Mouse (Mus musculus) heart, embryonic 14.5 days (tissue): Measurements from ENCODE around the gene Baz2b. TPM values are rescaled to one million over a fixed set of nuclear protein-coding genes. Genes with fewer than 3 reads are reported as not detected.

ENCODE experiments used
- ATAC-seq: fragments of 200-750 bp; cut with Nextera tagmentation; 2 replicates; pipeline ENCODE4 v1.8.0; 2017; ENCODE audit warnings: low read depth, moderate TSS enrichment; ENCODE audit not compliant: insufficient number of reproducible peaks, insufficient read depth, low FRiP score
- H3K27ac ChIP-seq, 2 experiments: fragments of 200-500 bp in 1 of 2; fragments of 300-500 bp in 1 of 2; sonication (generic) in 1 of 2; replicated peaks in 1 of 2; 2 replicates each; pipeline ENCODE4 v1.5.1; 2012 to 2014; ENCODE audit warnings: low read depth in 2 of 2, low read length in 2 of 2, control low read depth in 1 of 2, mild to moderate bottlenecking in 1 of 2, mixed read lengths in 1 of 2; ENCODE audit not compliant: control insufficient read depth in 1 of 2, insufficient read depth in 1 of 2
- H3K27me3 ChIP-seq: fragments of 300-500 bp; sonication (generic); 2 replicates; pipeline ENCODE4 v1.6.1; 2014; ENCODE audit warnings: mild to moderate bottlenecking, low read length, control low read depth; ENCODE audit not compliant: control insufficient read depth, insufficient read depth
- H3K36me3 ChIP-seq: fragments of 300-500 bp; sonication (generic); 2 replicates; pipeline ENCODE4 v1.6.1; 2014; ENCODE audit warnings: mild to moderate bottlenecking, control low read depth, low read length, mixed read lengths; ENCODE audit not compliant: control insufficient read depth, insufficient read depth
- H3K4me1 ChIP-seq, 2 experiments: fragments of 200-500 bp in 1 of 2; fragments of 300-500 bp in 1 of 2; sonication (generic) in 1 of 2; 2 replicates each; pipeline ENCODE4 v1.6.1; 2012 to 2014; ENCODE audit warnings: low read length in 2 of 2, control low read depth in 1 of 2, mixed read lengths in 1 of 2; ENCODE audit not compliant: control insufficient read depth in 2 of 2, insufficient read depth in 2 of 2
- H3K4me2 ChIP-seq: fragments of 300-500 bp; sonication (generic); 2 replicates; pipeline ENCODE4 v1.6.1; 2014; ENCODE audit warnings: mild to moderate bottlenecking, low read length
- H3K4me3 ChIP-seq, 2 experiments: fragments of 200-500 bp in 1 of 2; fragments of 300-500 bp in 1 of 2; sonication (generic) in 1 of 2; 2 replicates each; pipeline ENCODE4 v1.5.1; 2012 to 2014; ENCODE audit warnings: low read length in 2 of 2, mild to moderate bottlenecking in 2 of 2, control low read depth in 1 of 2, low read depth in 1 of 2, moderate library complexity in 1 of 2; ENCODE audit not compliant: control insufficient read depth in 1 of 2, insufficient read depth in 1 of 2
- H3K9ac ChIP-seq: fragments of 300-500 bp; sonication (generic); 2 replicates; pipeline ENCODE4 v1.6.1; 2014; ENCODE audit warnings: mild to moderate bottlenecking, low read length
- H3K9me3 ChIP-seq: fragments of 300-500 bp; sonication (generic); 2 replicates; pipeline ENCODE4 v1.6.1; 2016; ENCODE audit warnings: low read length, control low read depth; ENCODE audit not compliant: control insufficient read depth
- WGBS: fragments of 180-500 bp; shearing (Covaris S2); extraction: QIAGEN DNeasy Blood & Tissue Kit; methylation state at CpG from one replicate; pipeline ENCODE4 v1.1.7; 2014; 5-methylcytosine and 5-hydroxymethylcytosine counted together
- polyA plus RNA-seq: library from polyadenylated mRNA; unstranded; fragments of >200 nt; fragmentation: Nextera tagmentation; extraction: Ambion mirVana; gene quantifications from 2 replicates; pipeline ENCODE4 v1.2.1, GENCODE M21; 2014

Gene Baz2b
- polyA plus RNA-seq, 1 experiment from 2014 or later = 54.5 TPM

GRCm38 (mm10) chr2:59882742-59883281 is 326.8 kb downstream of the Baz2b start:
- 60% methylated on average over 8 of the region's 8 CpGs for WGBS
- Histone ChIP-seq H3K9me3 (0 out of 2 replicates have a peak, but pooled peaks cover 2% of the 10 kb centered on the region), H3K27me3 (no peaks in the 10 kb centered on the region), H3K27ac (no peak overlapping the region), H3K4me1 (peaks cover 3 to 8% of the 10 kb centered on the region in 2 experiments; a peak in 3 of 4 replicates), H3K4me3 (peak overlapping the region; percentile 89 to 95), H3K4me2 (peak overlapping the region; percentile 71), H3K36me3 (peaks cover 5% of the 10 kb centered on the region; the same call in 1 of the 2 replicates), H3K9ac (peak overlapping the region; percentile 89)
- ATAC-seq = peak; percentile 0; the same call in 1 of the 2 replicates

- 0 out of 2 replicates have a peak, but pooled peaks cover 2% of the 10 kb centered on the region for H3K9me3 ChIP-seq
- peak within 1 kb of the TSS; percentile 89 for H3K9ac ChIP-seq
Measured at GRCm38 (mm10) chr2:59881831-59882741, 327.6 kb downstream of the Baz2b start, which contains the start of gene Wdsub1. Gene Wdsub1, minus strand, starts transcription at chr2:59882591.

GRCm38 (mm10) chr2:59881404-59881803 is 328.2 kb downstream of the Baz2b start:
- ATAC-seq = no peak
- Histone ChIP-seq H3K4me3 (peak overlapping the region; percentile 89 to 95), H3K36me3 (peaks cover 5% of the 10 kb centered on the region; the same call in 1 of the 2 replicates), H3K4me2 (peak overlapping the region; percentile 71), H3K4me1 (peaks cover 3 to 8% of the 10 kb centered on the region in 2 experiments; a peak in 3 of 4 replicates), H3K9me3 (0 out of 2 replicates have a peak, but pooled peaks cover 2% of the 10 kb centered on the region), H3K9ac (peak overlapping the region; percentile 89), H3K27ac (peak overlapping the region; percentile 78 to 85; a peak in 3 of 4 replicates), H3K27me3 (no peaks in the 10 kb centered on the region)
- WGBS = 31% methylated on average over 6 of the region's 6 CpGs

More at GRCm38 (mm10) chr2:59881831-59882741, 327.6 kb downstream of the Baz2b start, which contains the start of gene Wdsub1:
- Histone ChIP-seq H3K27ac (peak within 1 kb of the TSS; percentile 78 to 85), H3K4me3 (peak within 1 kb of the TSS; percentile 89 to 95), H3K4me1 (peaks cover 3 to 8% of the 10 kb centered on the region in 2 experiments; a peak in 3 of 4 replicates), H3K4me2 (peak within 1 kb of the TSS; percentile 71), H3K36me3 (peaks cover 5% of the 10 kb centered on the region; the same call in 1 of the 2 replicates), H3K27me3 (no peaks in the 10 kb centered on the region)
- 4% methylated on average over 55 of the region's 57 CpGs for WGBS
- peak; percentile 97 for ATAC-seq

GRCm38 (mm10) chr2:59878221-59878620 is 331.4 kb downstream of the Baz2b start:
- peaks cover 3 to 8% of the 10 kb centered on the region in 2 experiments; a peak in 3 of 4 replicates for H3K4me1 ChIP-seq
- no peak overlapping the region for H3K4me3 ChIP-seq
- no peaks in the 10 kb centered on the region for H3K27me3 ChIP-seq
- peaks cover 29% of the 10 kb centered on the region for H3K36me3 ChIP-seq
- no peak for ATAC-seq
- H3K4me2 ChIP-seq = no peak overlapping the region
- no peak overlapping the region for H3K27ac ChIP-seq
- 71% methylated on average over 19 of the region's 19 CpGs for WGBS
- no peak overlapping the region for H3K9ac ChIP-seq
- H3K9me3 ChIP-seq = 0 out of 2 replicates have a peak, but pooled peaks cover 2% of the 10 kb centered on the region

- no peak for ATAC-seq
- WGBS = 74% methylated on average over 4 of the region's 4 CpGs
- Histone ChIP-seq H3K4me2 (no peak overlapping the region), H3K27me3 (no peaks in the 10 kb centered on the region), H3K36me3 (peaks cover 38% of the 10 kb centered on the region), H3K4me3 (no peak overlapping the region), H3K9ac (no peak overlapping the region), H3K9me3 (0 out of 2 replicates have a peak, but pooled peaks cover 2% of the 10 kb centered on the region), H3K27ac (no peak overlapping the region), H3K4me1 (peaks cover 2 to 4% of the 10 kb centered on the region in 2 experiments; a peak in 1 of 4 replicates)
Measured at GRCm38 (mm10) chr2:59877335-59877734, 332.3 kb downstream of the Baz2b start.

GRCm38 (mm10) chr2:59876482-59876881 is 333.2 kb downstream of the Baz2b start:
- 92% methylated on average over 15 of the region's 15 CpGs for WGBS
- peaks cover 46% of the 10 kb centered on the region for H3K36me3 ChIP-seq
- ATAC-seq = no peak

GRCm38 (mm10) chr2:59870526-59870925 is 339.1 kb downstream of the Baz2b start:
- Histone ChIP-seq H3K9me3 (no peaks in the 10 kb centered on the region), H3K9ac (no peak overlapping the region), H3K4me3 (no peak overlapping the region), H3K27me3 (no peaks in the 10 kb centered on the region), H3K36me3 (peaks cover 47% of the 10 kb centered on the region), H3K4me1 (no peaks in the 10 kb centered on the region), H3K4me2 (no peak overlapping the region), H3K27ac (no peak overlapping the region)
- 82% methylated on average over 6 of the region's 6 CpGs for WGBS
- no peak for ATAC-seq

More at GRCm38 (mm10) chr2:59876482-59876881, 333.2 kb downstream of the Baz2b start:
- Histone ChIP-seq H3K27me3 (no peaks in the 10 kb centered on the region), H3K4me3 (no peak overlapping the region), H3K4me1 (peaks cover 2% of the 10 kb centered on the region in 2 experiments; a peak in 1 of 4 replicates), H3K4me2 (no peak overlapping the region), H3K27ac (no peak overlapping the region), H3K9me3 (0 out of 2 replicates have a peak, but pooled peaks cover 2% of the 10 kb centered on the region), H3K9ac (no peak overlapping the region)
